Mouse (Mus musculus): ENCODE measurements around the gene Iqcj.

DNA sequence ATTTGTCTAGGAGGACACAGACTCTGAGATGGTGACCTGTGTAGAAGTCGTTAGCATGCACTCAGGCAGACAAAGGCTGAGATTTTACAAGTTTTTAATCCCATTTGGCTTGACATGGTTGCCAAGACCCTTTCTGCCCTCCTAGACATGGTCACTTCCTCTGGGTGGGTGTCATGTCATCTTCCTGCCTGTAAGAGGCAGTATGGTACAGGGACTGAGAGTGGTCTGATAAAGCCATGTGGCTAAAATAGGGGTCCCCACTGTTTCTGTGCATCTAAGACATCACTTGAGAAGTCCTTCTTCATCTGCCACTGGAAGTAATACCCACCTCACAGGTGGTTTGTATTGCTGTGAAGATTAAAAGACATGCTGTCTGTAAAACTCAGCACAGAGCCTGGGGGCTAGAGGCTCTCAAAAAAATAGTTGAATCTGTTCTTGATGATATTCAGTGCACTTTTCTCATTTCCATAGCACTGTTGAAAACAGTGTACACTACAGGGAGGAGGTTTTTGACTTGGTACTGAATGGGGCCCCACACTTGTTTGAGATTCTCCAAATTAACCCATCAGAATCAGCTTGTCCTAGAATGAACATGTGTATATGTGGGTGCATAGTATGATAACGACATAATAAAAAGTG is 167.3 kb downstream of the Iqcj start:
- TF ChIP-seq FLI1 (IDR thresholded peaks at IDR 0.05; ENCODE audit: low read length): no peak
- no peak for TF ChIP-seq GATA1 (IDR thresholded peaks at IDR 0.05; ENCODE audit: borderline replicate concordance, low read length)

Measured in megakaryocyte, embryonic 14.5 days (primary cell).